Mouse (Mus musculus): Measurements from ENCODE around the gene Ccnjl. TPM values are rescaled to one million over a fixed set of nuclear protein-coding genes. Genes with fewer than 3 reads are reported as not detected.
A peak's percentile ranks its signal among the peaks of the same experiment; 100 is the strongest.

Ccnjl gene
- polyA plus RNA-seq, 1 experiment from 2014 or later = 5.4 TPM

- Histone ChIP-seq H3K9me3 (replicated peaks) (no peaks in the 10 kb centered on the region), H3K4me2 (no peak overlapping the region), H3K9ac (no peak overlapping the region), H3K4me3 (no peak overlapping the region), H3K27me3 (replicated peaks) (peaks cover 27% of the 10 kb centered on the region), H3K4me1 (no peaks in the 10 kb centered on the region), H3K27ac (no peak overlapping the region), H3K36me3 (no peaks in the 10 kb centered on the region)
- ATAC-seq = no peak
- WGBS (ENCODE audit: insufficient replicate concordance) = 74% methylated on average over 5 of the region's 5 CpGs
Measured at GRCm38 (mm10) chr11:43531619-43532018, 3.0 kb downstream of the Ccnjl start.

DNA sequence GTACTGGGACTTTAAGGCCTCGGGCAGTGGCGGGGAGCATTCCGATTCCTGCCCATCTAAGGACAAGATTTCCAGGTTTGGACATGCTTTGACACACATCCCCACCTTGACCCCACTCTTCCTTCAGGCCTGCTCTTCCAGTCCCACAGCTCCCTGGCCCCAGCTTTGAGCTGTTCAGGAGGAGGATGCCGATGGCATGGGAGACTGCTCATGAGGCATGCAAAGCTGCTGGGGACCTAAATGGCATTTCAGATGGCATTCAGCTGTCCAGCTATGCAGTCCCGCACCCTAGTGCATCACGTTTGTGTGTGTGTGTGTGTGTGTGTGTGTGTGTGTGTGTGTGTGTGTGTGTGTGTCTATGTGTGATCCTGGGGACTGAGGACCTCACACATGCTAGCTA lies 8.5 kb downstream of the Ccnjl start:
- H3K27ac ChIP-seq = no peak overlapping the region

GRCm38 (mm10) chr11:43539863-43540262 lies 11.3 kb downstream of the Ccnjl start:
- Histone ChIP-seq H3K27ac (no peak overlapping the region), H3K4me1 (peaks cover 27% of the 10 kb centered on the region), H3K36me3 (no peaks in the 10 kb centered on the region), H3K4me3 (no peak overlapping the region), H3K27me3 (replicated peaks) (no peaks in the 10 kb centered on the region), H3K9ac (no peak overlapping the region), H3K9me3 (replicated peaks) (no peaks in the 10 kb centered on the region), H3K4me2 (no peak overlapping the region)
- 48% methylated on average over 6 of the region's 6 CpGs for WGBS (ENCODE audit: insufficient replicate concordance)
- no peak for ATAC-seq

More for the DNA sequence above, 8.5 kb downstream of the Ccnjl start:
- no peaks in the 10 kb centered on the region for H3K9me3 ChIP-seq (replicated peaks)
- no peak for ATAC-seq
- no peak overlapping the region for H3K4me3 ChIP-seq
- H3K27me3 ChIP-seq (replicated peaks) = no peaks in the 10 kb centered on the region
- H3K9ac ChIP-seq = no peak overlapping the region
- H3K36me3 ChIP-seq = no peaks in the 10 kb centered on the region
- H3K4me1 ChIP-seq = 0 out of 2 replicates have a peak, but pooled peaks cover 4% of the 10 kb centered on the region
- 68% methylated on average over 6 of the region's 6 CpGs for WGBS (ENCODE audit: insufficient replicate concordance)
- H3K4me2 ChIP-seq = no peak overlapping the region

GRCm38 (mm10) chr11:43543711-43544466 lies 15.3 kb downstream of the Ccnjl start:
- H3K9me3 ChIP-seq (replicated peaks) = no peaks in the 10 kb centered on the region
- no peak overlapping the region for H3K27ac ChIP-seq
- WGBS (ENCODE audit: insufficient replicate concordance) = 14% methylated on average over 15 of the region's 15 CpGs
- no peaks in the 10 kb centered on the region for H3K27me3 ChIP-seq (replicated peaks)
- peaks cover 41% of the 10 kb centered on the region for H3K4me1 ChIP-seq
- no peaks in the 10 kb centered on the region for H3K36me3 ChIP-seq
- H3K9ac ChIP-seq = no peak overlapping the region
- H3K4me2 ChIP-seq = no peak overlapping the region
- H3K4me3 ChIP-seq = no peak overlapping the region
- ATAC-seq = 0 out of 2 replicates have a peak, but pooled peaks have one; percentile 25

DNA sequence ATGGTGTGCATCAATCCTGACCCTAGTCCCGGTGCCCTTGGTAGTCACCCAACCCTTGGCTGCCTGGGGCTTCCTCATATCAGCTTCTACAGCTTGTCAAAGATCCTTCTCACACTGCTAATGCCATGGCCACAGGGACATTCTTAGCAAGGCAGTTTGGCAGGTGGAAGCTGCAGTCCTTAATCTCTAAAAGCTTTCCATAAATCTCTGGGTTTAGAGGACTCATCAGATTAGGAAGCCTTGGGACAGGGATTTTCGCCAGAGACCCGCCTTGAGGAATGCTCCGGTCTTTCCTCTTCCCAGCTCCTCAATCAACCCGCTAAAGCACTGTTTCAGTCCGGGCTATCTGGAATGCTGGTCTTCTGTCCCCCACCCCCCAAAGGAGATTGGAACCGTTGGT lies 16.2 kb downstream of the Ccnjl start:
- Histone ChIP-seq H3K4me3 (no peak overlapping the region), H3K4me1 (peaks cover 50% of the 10 kb centered on the region), H3K36me3 (no peaks in the 10 kb centered on the region), H3K27me3 (replicated peaks) (no peaks in the 10 kb centered on the region), H3K9ac (no peak overlapping the region), H3K4me2 (no peak overlapping the region), H3K27ac (no peak overlapping the region), H3K9me3 (replicated peaks) (no peaks in the 10 kb centered on the region)
- no peak for ATAC-seq
- WGBS (ENCODE audit: insufficient replicate concordance) = 64% methylated on average over 7 of the region's 7 CpGs

DNA sequence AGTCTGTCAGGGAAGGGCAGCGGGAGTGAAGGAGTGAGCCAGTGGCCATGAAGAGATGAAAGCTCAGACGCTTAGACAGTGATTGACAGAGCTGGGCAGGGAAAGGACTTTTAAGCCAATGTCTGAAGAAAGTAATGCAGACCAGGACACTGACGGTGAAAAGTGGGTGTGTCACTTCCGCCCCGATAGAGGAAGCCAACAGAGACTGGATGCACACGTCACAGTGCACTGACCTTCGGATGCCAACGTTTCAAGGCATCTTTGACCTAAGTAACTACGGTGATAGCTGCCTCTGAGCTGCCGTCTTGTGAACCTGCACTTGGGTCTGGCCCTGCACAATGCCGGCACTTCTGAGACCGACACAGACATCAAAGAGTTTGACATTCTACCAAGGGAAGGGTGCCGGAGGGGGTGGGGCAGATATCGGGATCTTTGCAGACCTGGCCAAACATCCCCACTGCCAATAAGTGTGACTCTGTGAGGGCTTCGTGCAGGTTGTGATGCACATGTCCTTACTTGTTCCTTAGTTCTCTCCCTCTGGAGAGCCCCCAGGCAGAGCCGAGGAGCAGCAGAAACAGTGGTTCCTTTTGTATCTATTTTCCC lies 17.4 kb downstream of the Ccnjl start:
- Histone ChIP-seq H3K4me1 (peaks cover 58% of the 10 kb centered on the region), H3K27ac (no peak overlapping the region), H3K4me2 (no peak overlapping the region), H3K36me3 (no peaks in the 10 kb centered on the region), H3K4me3 (no peak overlapping the region), H3K27me3 (replicated peaks) (no peaks in the 10 kb centered on the region), H3K9me3 (replicated peaks) (no peaks in the 10 kb centered on the region), H3K9ac (no peak overlapping the region)
- no peak for ATAC-seq
- 56% methylated on average over 16 of the region's 16 CpGs for WGBS (ENCODE audit: insufficient replicate concordance)

- Histone ChIP-seq H3K4me1 (peaks cover 58% of the 10 kb centered on the region), H3K27ac (no peak overlapping the region), H3K4me3 (no peak overlapping the region), H3K36me3 (no peaks in the 10 kb centered on the region), H3K27me3 (replicated peaks) (no peaks in the 10 kb centered on the region), H3K9ac (no peak overlapping the region), H3K9me3 (replicated peaks) (no peaks in the 10 kb centered on the region), H3K4me2 (no peak overlapping the region)
- 77% methylated on average over 4 of the region's 4 CpGs for WGBS (ENCODE audit: insufficient replicate concordance)
- no peak for ATAC-seq
Measured at GRCm38 (mm10) chr11:43546678-43547077, 18.1 kb downstream of the Ccnjl start.

DNA sequence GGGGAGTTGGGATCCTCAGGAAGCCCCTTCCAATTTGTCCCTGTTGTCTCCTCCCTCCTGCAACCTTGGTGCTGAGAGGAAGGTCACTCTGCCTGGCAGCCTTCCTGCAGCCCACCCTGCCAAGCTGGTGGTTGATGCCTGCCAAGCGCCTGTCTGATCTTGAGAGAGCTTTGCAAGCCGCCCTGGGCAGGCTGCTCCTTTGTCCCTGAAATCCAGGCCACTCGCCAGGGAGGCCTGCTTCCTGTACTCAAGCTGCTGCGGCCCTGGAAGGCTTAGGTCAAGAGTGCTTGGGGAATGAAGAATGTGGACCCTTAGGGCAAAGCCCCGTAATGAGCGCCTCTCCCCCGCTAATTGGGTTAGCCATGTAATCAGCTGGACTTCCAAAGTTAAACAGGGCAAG lies 19.6 kb downstream of the Ccnjl start:
- H3K4me1 ChIP-seq = peaks cover 58% of the 10 kb centered on the region
- H3K27me3 ChIP-seq (replicated peaks) = no peaks in the 10 kb centered on the region
- no peaks in the 10 kb centered on the region for H3K9me3 ChIP-seq (replicated peaks)
- WGBS (ENCODE audit: insufficient replicate concordance) = 48% methylated on average over 7 of the region's 7 CpGs
- peak overlapping the region; percentile 58; the same call in 1 of the 2 replicates for H3K27ac ChIP-seq
- H3K9ac ChIP-seq = no peak overlapping the region
- H3K36me3 ChIP-seq = no peaks in the 10 kb centered on the region
- no peak overlapping the region for H3K4me3 ChIP-seq
- ATAC-seq = no peak
- no peak overlapping the region for H3K4me2 ChIP-seq

DNA sequence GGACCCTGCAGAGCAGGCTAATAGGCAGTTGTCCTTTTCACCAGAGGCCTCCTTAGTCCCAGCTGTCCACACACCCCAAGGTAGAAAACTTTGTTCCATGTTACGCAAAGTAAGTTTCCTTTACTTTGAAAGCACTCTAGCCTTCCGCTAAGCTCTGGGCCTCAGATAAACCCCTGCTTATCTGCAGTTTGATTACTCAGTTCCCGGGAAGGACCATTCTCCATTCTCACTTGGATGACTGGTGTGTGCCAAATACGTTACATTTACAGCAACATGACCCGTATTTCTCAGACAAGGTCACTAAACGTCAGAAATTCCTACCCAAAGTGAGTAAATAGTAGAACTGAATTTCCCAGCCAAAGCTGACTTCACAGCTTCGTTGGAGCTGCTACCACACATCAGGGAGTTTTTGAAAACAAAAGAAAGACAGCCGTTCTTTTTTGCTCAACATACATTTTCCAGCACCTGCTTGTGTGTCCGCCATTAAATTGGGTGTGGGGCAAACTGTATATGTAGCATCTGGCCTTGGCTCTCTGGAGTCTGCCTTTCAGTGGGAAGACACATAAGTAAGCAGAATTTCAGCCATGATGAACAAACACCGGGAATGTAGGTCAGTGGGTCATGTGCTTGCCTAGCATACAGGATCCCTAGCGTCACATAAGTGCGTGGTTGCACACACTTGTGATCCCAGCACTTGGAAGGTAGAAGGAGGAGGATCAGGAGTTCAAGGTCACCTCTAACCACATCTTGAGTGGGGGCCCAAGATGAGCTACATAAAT lies 20.3 kb downstream of the Ccnjl start:
- 44% methylated on average over 12 of the region's 12 CpGs for WGBS (ENCODE audit: insufficient replicate concordance)
- Histone ChIP-seq H3K27me3 (replicated peaks) (no peaks in the 10 kb centered on the region), H3K4me3 (no peak overlapping the region), H3K36me3 (no peaks in the 10 kb centered on the region), H3K27ac (peak overlapping the region; percentile 58; the same call in 1 of the 2 replicates), H3K4me1 (peaks cover 51% of the 10 kb centered on the region), H3K4me2 (no peak overlapping the region), H3K9ac (no peak overlapping the region), H3K9me3 (replicated peaks) (no peaks in the 10 kb centered on the region)
- no peak for ATAC-seq

- 65% methylated on average over 11 of the region's 11 CpGs for WGBS (ENCODE audit: insufficient replicate concordance)
- H3K27ac ChIP-seq = peak overlapping the region; percentile 36; the same call in 1 of the 2 replicates
- H3K36me3 ChIP-seq = no peaks in the 10 kb centered on the region
- H3K9ac ChIP-seq = no peak overlapping the region
- H3K4me1 ChIP-seq = peaks cover 43% of the 10 kb centered on the region
- H3K4me2 ChIP-seq = no peak overlapping the region
- H3K9me3 ChIP-seq (replicated peaks) = no peaks in the 10 kb centered on the region
- H3K4me3 ChIP-seq = no peak overlapping the region
- no peaks in the 10 kb centered on the region for H3K27me3 ChIP-seq (replicated peaks)
- ATAC-seq = peak; percentile 55
Measured at GRCm38 (mm10) chr11:43549701-43550100, 21.1 kb downstream of the Ccnjl start.

GRCm38 (mm10) chr11:43551756-43552155 lies 23.2 kb downstream of the Ccnjl start:
- Histone ChIP-seq H3K27me3 (replicated peaks) (no peaks in the 10 kb centered on the region), H3K27ac (no peak overlapping the region), H3K9me3 (replicated peaks) (no peaks in the 10 kb centered on the region), H3K4me2 (no peak overlapping the region), H3K36me3 (no peaks in the 10 kb centered on the region), H3K4me3 (no peak overlapping the region), H3K4me1 (peaks cover 36% of the 10 kb centered on the region), H3K9ac (no peak overlapping the region)
- WGBS (ENCODE audit: insufficient replicate concordance) = 51% methylated on average over 3 of the region's 3 CpGs
- no peak for ATAC-seq

GRCm38 (mm10) chr11:43552675-43553074 lies 24.1 kb downstream of the Ccnjl start:
- Histone ChIP-seq H3K4me1 (peaks cover 36% of the 10 kb centered on the region), H3K27ac (no peak overlapping the region), H3K4me2 (no peak overlapping the region), H3K36me3 (peaks cover 4% of the 10 kb centered on the region; the same call in 1 of the 2 replicates), H3K4me3 (no peak overlapping the region), H3K27me3 (replicated peaks) (no peaks in the 10 kb centered on the region), H3K9me3 (replicated peaks) (no peaks in the 10 kb centered on the region), H3K9ac (no peak overlapping the region)
- WGBS (ENCODE audit: insufficient replicate concordance) = 68% methylated on average over 6 of the region's 6 CpGs
- ATAC-seq = no peak
